Mouse (Mus musculus) heart, adult 2 months (tissue): ENCODE measurements at regions not wholly inside any gene's neighbourhood (a gene's known extent, or its start where the extent isn't known, plus 50 kb on each side); places are given as distances from the start of the nearest gene placed in this dataset.

Source experiments
- DNase-seq, 2 experiments: peaks; one replicate each; pipeline ENCODE4 v3.0.0; 2021
- H3K27ac ChIP-seq: fragments of 200-600 bp; 2 replicates; pipeline ENCODE4 v1.8.1; 2022
- H3K27me3 ChIP-seq: fragments of 200-500 bp; 2 replicates; pipeline ENCODE4 v1.6.1; 2012; ENCODE audit warnings: mild to moderate bottlenecking, low read length, inconsistent platforms, mixed read lengths; ENCODE audit not compliant: control insufficient read depth, insufficient read depth
- H3K36me3 ChIP-seq: fragments of 200-500 bp; 2 replicates; pipeline ENCODE4 v1.6.1; 2012; ENCODE audit warnings: low read length, inconsistent platforms; ENCODE audit not compliant: control insufficient read depth, insufficient read depth
- H3K4me1 ChIP-seq: fragments of 200-500 bp; 2 replicates; pipeline ENCODE4 v1.6.1; 2011; ENCODE audit warnings: low read length; ENCODE audit not compliant: control insufficient read depth, insufficient read depth
- H3K4me3 ChIP-seq: fragments of 200-600 bp; 2 replicates; pipeline ENCODE4 v1.8.1; 2022
- H3K79me2 ChIP-seq: fragments of 200-500 bp; replicated peaks from 2 replicates; pipeline ENCODE4 v1.6.1; 2012; ENCODE audit warnings: mild to moderate bottlenecking, inconsistent platforms, low read length, moderate library complexity, mixed read lengths; ENCODE audit not compliant: control insufficient read depth, insufficient read depth
- H3K9ac ChIP-seq: fragments of 200-500 bp; 2 replicates; pipeline ENCODE4 v1.6.1; 2012; ENCODE audit warnings: low read depth, mild to moderate bottlenecking, control low read depth, inconsistent platforms, low read length, mixed read lengths
- CTCF ChIP-seq: fragments of 200-600 bp; IDR thresholded peaks from 2 replicates; pipeline ENCODE4 v1.8.1; 2022; ENCODE audit warnings: antibody characterized with exemption, mild to moderate bottlenecking, moderate library complexity
- EP300 ChIP-seq: fragments of 200-500 bp; IDR thresholded peaks from 2 replicates; pipeline ENCODE4 v1.6.1; 2011; ENCODE audit warnings: low read depth, low read length, control low read depth; ENCODE audit not compliant: insufficient read depth
- POLR2A ChIP-seq: fragments of 200-500 bp; IDR thresholded peaks from 2 replicates; pipeline ENCODE4 v1.6.1; 2011; ENCODE audit warnings: mild to moderate bottlenecking, low read depth, low read length, control low read depth; ENCODE audit not compliant: insufficient read depth
- WGBS: fragments of 180-500 bp; shearing (Covaris S2); methylation state at CpG from one replicate; pipeline ENCODE4 v1.1.7; 2018; 5-methylcytosine and 5-hydroxymethylcytosine counted together
- intact Hi-C: fragments of 180-260 bp; cut with DNase I; formaldehyde crosslinking; loops from one replicate; pipeline ENCODE4 v1.15.1; 2025

- no peak overlapping the region for H3K9ac ChIP-seq
- no peak for TF ChIP-seq POLR2A
- no peak for TF ChIP-seq EP300
- no peak overlapping the region for H3K27ac ChIP-seq
- no peaks in the 10 kb centered on the region for H3K36me3 ChIP-seq
- no peak for DNase-seq
- intact Hi-C loops, result no loop called here
- no peak overlapping the region for H3K4me3 ChIP-seq
- WGBS, result 70% methylated on average over 16 of the region's 16 CpGs
- no peaks in the 10 kb centered on the region for H3K4me1 ChIP-seq
- no peaks in the 10 kb centered on the region; the same call in 1 of the 2 replicates for H3K27me3 ChIP-seq
- no peaks in the 10 kb centered on the region for H3K79me2 ChIP-seq
Measured at GRCm38 (mm10) chr13:48717036-48717435, 54.2 kb downstream of the Barx1 start.

GRCm38 (mm10) chr13:48717451-48717850 lies 54.7 kb downstream of the Barx1 start:
- TF ChIP-seq EP300 (no peak), CTCF (no peak), POLR2A (no peak)
- 70% methylated on average over 10 of the region's 10 CpGs for WGBS

DNA sequence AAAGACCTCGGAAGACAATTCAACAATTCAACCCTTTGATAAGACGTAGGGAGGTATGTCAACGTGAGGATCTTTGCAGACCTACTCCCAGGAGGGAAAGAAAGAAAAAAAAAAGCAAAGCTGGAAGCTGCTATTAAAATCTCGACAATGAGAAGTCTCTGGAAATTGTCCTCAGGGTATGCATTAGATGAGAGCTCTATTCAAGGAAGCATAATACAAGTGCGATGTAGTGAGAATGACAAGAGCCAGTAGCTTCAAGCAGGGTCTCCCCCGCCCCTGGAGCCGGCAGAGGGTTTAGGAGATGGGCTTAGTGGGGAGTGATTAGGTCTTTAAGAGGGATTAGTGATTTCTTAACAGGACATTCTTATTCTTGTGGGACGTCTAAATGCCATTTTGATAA lies 60.9 kb downstream of the Barx1 start:
- Histone ChIP-seq H3K27ac (no peak overlapping the region), H3K79me2 (no peaks in the 10 kb centered on the region), H3K36me3 (no peaks in the 10 kb centered on the region), H3K9ac (no peak overlapping the region), H3K4me1 (no peaks in the 10 kb centered on the region), H3K4me3 (no peak overlapping the region), H3K27me3 (no peaks in the 10 kb centered on the region; the same call in 1 of the 2 replicates)
- TF ChIP-seq POLR2A (no peak), EP300 (no peak), CTCF (no peak)
- DNase-seq, result no peak
- 35% methylated on average over 8 of the region's 8 CpGs for WGBS
- intact Hi-C loops, result no loop called here

More at GRCm38 (mm10) chr13:48717451-48717850, 54.7 kb downstream of the Barx1 start:
- intact Hi-C loops, result no loop called here
- Histone ChIP-seq H3K27me3 (no peaks in the 10 kb centered on the region; the same call in 1 of the 2 replicates), H3K36me3 (no peaks in the 10 kb centered on the region), H3K4me1 (no peaks in the 10 kb centered on the region), H3K27ac (no peak overlapping the region), H3K79me2 (no peaks in the 10 kb centered on the region), H3K4me3 (no peak overlapping the region), H3K9ac (no peak overlapping the region)
- DNase-seq, result no peak

DNA sequence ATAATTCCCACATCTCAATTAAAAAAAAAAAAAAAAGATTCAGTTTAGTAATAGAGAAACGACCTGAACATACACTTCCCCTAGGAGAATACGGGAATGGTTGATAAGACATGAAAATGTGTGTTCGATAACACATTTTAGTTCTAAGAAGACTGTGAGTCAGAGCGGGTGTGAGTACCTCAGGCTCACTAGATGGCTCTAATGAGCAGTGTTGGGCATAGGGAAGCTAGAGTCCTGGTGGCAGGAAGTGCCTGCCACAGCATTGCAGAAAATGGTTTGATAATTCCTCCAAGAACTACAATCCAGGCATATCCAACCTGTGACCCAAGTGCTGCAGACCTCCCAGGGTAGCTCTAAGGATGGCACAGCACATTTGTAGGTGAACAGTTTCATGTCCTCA lies 63.6 kb downstream of the Barx1 start:
- Histone ChIP-seq H3K9ac (no peak overlapping the region), H3K4me1 (no peaks in the 10 kb centered on the region), H3K4me3 (no peak overlapping the region), H3K27ac (no peak overlapping the region), H3K36me3 (no peaks in the 10 kb centered on the region), H3K79me2 (no peaks in the 10 kb centered on the region), H3K27me3 (peaks cover 3% of the 10 kb centered on the region; the same call in 1 of the 2 replicates)
- DNase-seq, result no peak
- TF ChIP-seq EP300, result no peak
- peak; percentile 53 for TF ChIP-seq CTCF
- intact Hi-C loops, result no loop called here
- WGBS, result 15% methylated on average over 4 of the region's 4 CpGs

GRCm38 (mm10) chr13:48731046-48731996 lies 68.5 kb downstream of the Barx1 start:
- peak; percentile 10 to 30 for DNase-seq
- peak; percentile 24; the same call in 1 of the 2 replicates for TF ChIP-seq CTCF
- TF ChIP-seq EP300, result no peak
- no peak for TF ChIP-seq POLR2A
- intact Hi-C loops, result loop anchor here (5.0 to 10.0 kb wide), 2 partner anchors 74 to 263 kb away; no protein-coding TSS in a partner anchor
- no peaks in the 10 kb centered on the region for H3K36me3 ChIP-seq
- no peak overlapping the region for H3K27ac ChIP-seq
- H3K4me3 ChIP-seq, result no peak overlapping the region
- H3K4me1 ChIP-seq, result no peaks in the 10 kb centered on the region
- 4% methylated on average over 49 of the region's 51 CpGs for WGBS
- no peaks in the 10 kb centered on the region for H3K79me2 ChIP-seq
- H3K9ac ChIP-seq, result no peak overlapping the region
- peaks cover 15% of the 10 kb centered on the region for H3K27me3 ChIP-seq

GRCm38 (mm10) chr13:48732168-48732841 lies 69.5 kb downstream of the Barx1 start:
- peak; percentile 13 to 31 for DNase-seq
- intact Hi-C loops, result loop anchor here (5.0 to 10.0 kb wide), 2 partner anchors 75 to 262 kb away; no protein-coding TSS in a partner anchor
- H3K4me1 ChIP-seq, result no peaks in the 10 kb centered on the region
- no peaks in the 10 kb centered on the region for H3K79me2 ChIP-seq
- H3K4me3 ChIP-seq, result no peak overlapping the region
- WGBS, result 6% methylated on average over 29 of the region's 29 CpGs
- no peak overlapping the region for H3K27ac ChIP-seq
- H3K9ac ChIP-seq, result no peak overlapping the region
- TF ChIP-seq CTCF (peak; percentile 73), POLR2A (no peak)
- peaks cover 15% of the 10 kb centered on the region for H3K27me3 ChIP-seq
- no peaks in the 10 kb centered on the region for H3K36me3 ChIP-seq
